Mouse (Mus musculus) kidney, adult 2 months (tissue): ENCODE results near the gene Aspdh.

Source experiments
- CTCF ChIP-seq: fragments of 200-500 bp; conservative IDR thresholded peaks from 2 replicates; pipeline ENCODE4 v1.5.1; 2011; ENCODE audit warnings: low read depth, mild to moderate bottlenecking, control low read depth, low read length, moderate library complexity, mixed read lengths; ENCODE audit not compliant: insufficient read depth, insufficient read length
- POLR2A ChIP-seq: fragments of 200-500 bp; IDR thresholded peaks from one replicate; pipeline ENCODE4 v1.6.1; 2011; ENCODE audit warnings: low read depth, low read length, control low read depth

DNA sequence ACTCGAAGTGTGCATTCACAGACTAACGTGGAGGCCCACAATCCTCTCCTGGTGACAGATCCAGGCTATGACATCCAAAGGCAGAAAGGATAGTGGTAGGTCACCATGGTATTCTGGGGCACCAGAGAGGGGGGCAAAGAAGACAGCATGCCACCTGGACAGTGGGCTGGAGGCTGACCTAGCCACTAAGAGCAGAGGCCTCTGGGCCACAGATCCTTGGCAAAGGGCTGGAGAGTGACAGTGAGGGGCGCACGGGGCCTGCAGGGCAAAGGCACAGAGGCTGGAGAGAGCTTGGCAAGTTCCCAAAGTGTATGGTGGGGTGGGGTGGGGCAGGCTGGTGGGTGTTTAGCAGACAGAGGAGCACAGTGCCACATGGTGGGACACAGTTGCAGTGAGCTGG lies 25.1 kb downstream of the Aspdh start:
- no peak for TF ChIP-seq CTCF
- no peak for TF ChIP-seq POLR2A
